In genomic region chr7:137272252-137272651, GRCm38 (mm10) we compare ENCODE assay signal across 28 mouse cellular contexts. TPM values are rescaled to one million over a fixed set of nuclear protein-coding genes. Genes with fewer than 3 reads are reported as not detected.
DNase-seq lines count a peak whose midpoint lies in the region; ATAC-seq lines count a peak whose summit lies in the region.
"Had no signal": no experiment of that assay in that cellular context is flagged by ENCODE, and none has a peak within 500 bp of the region (broad histone marks: within the 10 kb centered on the region; RNA-seq: fewer than 3 reads in every experiment).

No protein-coding gene starts in this region.

- 76% methylated on average over 10 of the region's 10 CpGs for WGBS in hindbrain, embryonic 13.5 days
- 56% methylated on average over 10 of the region's 10 CpGs for WGBS in hindbrain, embryonic 16.5 days
- WGBS in hindbrain, embryonic 14.5 days, result 67% methylated on average over 10 of the region's 10 CpGs

- ATAC-seq in hindbrain, embryonic 13.5 days (ENCODE audit: low FRiP score), result no peak
- no peak for ATAC-seq in hindbrain, embryonic 16.5 days
- no peak for ATAC-seq in hindbrain, embryonic 14.5 days (ENCODE audit: low FRiP score)
- ATAC-seq: intestine, embryonic 15.5 days; midbrain, embryonic 13.5 days; Patski had no signal

- no peaks in the 10 kb centered on the region for H3K9me3 ChIP-seq in hindbrain, embryonic 13.5 days
- no peaks in the 10 kb centered on the region for H3K9me3 ChIP-seq in hindbrain, embryonic 16.5 days (ENCODE audit: control insufficient read depth, low read length)
- H3K9me3 ChIP-seq in hindbrain, embryonic 14.5 days (ENCODE audit: control insufficient read depth, low read length), result no peaks in the 10 kb centered on the region
- H3K9me3 ChIP-seq: hindbrain, embryonic 15.5 days; intestine, embryonic 15.5 days; limb, embryonic 15.5 days; megakaryocyte, embryonic 14.5 days; midbrain, embryonic 13.5 days; neural tube, embryonic 12.5 days had no signal

- 0 out of 2 replicates have a peak overlapping the region, but pooled peaks have one; percentile 13 for H3K27ac ChIP-seq in hindbrain, embryonic 13.5 days
- no peak overlapping the region for H3K27ac ChIP-seq in hindbrain, embryonic 16.5 days (ENCODE audit: low read depth, low read length)
- H3K27ac ChIP-seq in hindbrain, embryonic 14.5 days, result no peak overlapping the region
- H3K27ac ChIP-seq: hindbrain, embryonic 15.5 days; intestine, embryonic 15.5 days; left cerebral cortex, adult 2 months; limb, embryonic 15.5 days; liver, embryonic 14.5 days; midbrain, embryonic 13.5 days; neural tube, embryonic 12.5 days had no signal

- H3K4me1 ChIP-seq in hindbrain, embryonic 13.5 days (replicated peaks), result peaks cover 82% of the 10 kb centered on the region
- peaks cover 36% of the 10 kb centered on the region for H3K4me1 ChIP-seq in hindbrain, embryonic 16.5 days (ENCODE audit: control insufficient read depth, insufficient read depth, low read depth, low read length)
- peaks cover 58% of the 10 kb centered on the region for H3K4me1 ChIP-seq in hindbrain, embryonic 14.5 days (replicated peaks; ENCODE audit: control insufficient read depth, insufficient read depth, low read length)
- H3K4me1 ChIP-seq: intestine, embryonic 15.5 days; megakaryocyte, embryonic 14.5 days had no signal

- no peak overlapping the region for H3K9ac ChIP-seq in hindbrain, embryonic 13.5 days
- H3K9ac ChIP-seq in hindbrain, embryonic 16.5 days (ENCODE audit: low read depth, low read length), result no peak overlapping the region
- no peak overlapping the region for H3K9ac ChIP-seq in hindbrain, embryonic 14.5 days
- H3K9ac ChIP-seq: hindbrain, embryonic 15.5 days; intestine, embryonic 15.5 days; limb, embryonic 15.5 days; liver, embryonic 14.5 days; lung, embryonic 14.5 days; midbrain, embryonic 13.5 days; neural tube, embryonic 12.5 days had no signal

- no peaks in the 10 kb centered on the region for H3K36me3 ChIP-seq in hindbrain, embryonic 13.5 days
- no peaks in the 10 kb centered on the region for H3K36me3 ChIP-seq in hindbrain, embryonic 16.5 days (ENCODE audit: control insufficient read depth, insufficient read depth, low read length)
- no peaks in the 10 kb centered on the region for H3K36me3 ChIP-seq in hindbrain, embryonic 14.5 days (replicated peaks; ENCODE audit: control insufficient read depth, insufficient read depth)
- H3K36me3 ChIP-seq: G1E; hindbrain, embryonic 15.5 days; intestine, embryonic 15.5 days; limb, embryonic 15.5 days; midbrain, embryonic 13.5 days; neural tube, embryonic 12.5 days had no signal

- H3K4me2 ChIP-seq in hindbrain, embryonic 13.5 days, result no peak overlapping the region
- no peak overlapping the region for H3K4me2 ChIP-seq in hindbrain, embryonic 16.5 days (ENCODE audit: low read length)
- no peak overlapping the region for H3K4me2 ChIP-seq in hindbrain, embryonic 14.5 days (replicated peaks)
- H3K4me2 ChIP-seq: hindbrain, embryonic 15.5 days; intestine, embryonic 15.5 days; limb, embryonic 15.5 days; lung, embryonic 14.5 days; midbrain, embryonic 13.5 days; neural tube, embryonic 12.5 days had no signal

- H3K27me3 ChIP-seq in hindbrain, embryonic 13.5 days, result no peaks in the 10 kb centered on the region
- no peaks in the 10 kb centered on the region for H3K27me3 ChIP-seq in hindbrain, embryonic 16.5 days (replicated peaks; ENCODE audit: control insufficient read depth, insufficient read depth, low read length)
- H3K27me3 ChIP-seq in hindbrain, embryonic 14.5 days (ENCODE audit: control insufficient read depth, insufficient read depth, low read length), result no peaks in the 10 kb centered on the region
- H3K27me3 ChIP-seq: hindbrain, embryonic 15.5 days; limb, embryonic 15.5 days; midbrain, embryonic 13.5 days; neural tube, embryonic 12.5 days; Patski had no signal

- DNase-seq in brain, embryonic 18.5 days (ENCODE audit: low read depth, low spot score), result peak; percentile 67
- DNase-seq in layer of hippocampus, adult 18-20 months (ENCODE audit: low spot score in 2 of 2), result peak; percentile 15 to 65
- peak; percentile 56 to 63 for DNase-seq in layer of hippocampus, postnatal 14 days (ENCODE audit: low spot score in 2 of 2)
- no peak for DNase-seq in ovary, postnatal 14 days (ENCODE audit: low spot score)
- DNase-seq in hindbrain, embryonic 14.5 days (ENCODE audit: low spot score), result no peak
- DNase-seq: adrenal gland, adult 8-10 months; B cell, adult 2 months; cerebellum, adult 9-10 months; gastrocnemius, postnatal 25 days; heart, postnatal 36 days; kidney, adult 9 months; kidney, postnatal 14 days; left cerebral cortex, postnatal 4 days; lung, embryonic 14.5 days; right cerebral cortex, adult 18-20 months; spleen, adult 18-20 months had no signal

- H3K4me3 ChIP-seq in hindbrain, embryonic 13.5 days, result no peak overlapping the region
- no peak overlapping the region for H3K4me3 ChIP-seq in hindbrain, embryonic 16.5 days (ENCODE audit: low read length)
- H3K4me3 ChIP-seq in hindbrain, embryonic 14.5 days (replicated peaks; ENCODE audit: low read length), result no peak overlapping the region
- H3K4me3 ChIP-seq: hindbrain, embryonic 15.5 days; intestine, embryonic 15.5 days; left cerebral cortex, adult 2 months; limb, embryonic 15.5 days; megakaryocyte, embryonic 14.5 days; midbrain, embryonic 13.5 days; neural tube, embryonic 12.5 days had no signal

RNA-seq across cellular contexts. Expression of gene Ebf3, which starts 42.0 kb away (rescaled TPM):
- polyA plus RNA-seq in hindbrain, embryonic 13.5 days (2015; fragmentation: Nextera tagmentation; extraction: Ambion mirVana), result 22.2 and 27.7 TPM in 2 replicates
- 10.3 and 10.7 TPM in 2 replicates for polyA plus RNA-seq in hindbrain, embryonic 16.5 days (2015; fragmentation: Nextera tagmentation; extraction: Ambion mirVana)
- total RNA-seq in layer of hippocampus, adult 18-20 months (2021), result under 1 TPM; 0.47 to 0.68 TPM
- 1 to 10 TPM; 1.8 to 2.2 TPM for total RNA-seq in layer of hippocampus, postnatal 14 days (2021)
- polyA plus RNA-seq in hindbrain, embryonic 14.5 days (2014; fragmentation: Nextera tagmentation; extraction: Ambion mirVana), result 26.9 and 32.8 TPM in 2 replicates
- polyA plus RNA-seq: G1E had no signal

Comparison
In these comparisons a context has a peak if more than half of its experiments do, and no peak if none do; other contexts are left out.
1. DNase-seq: peak in brain, embryonic 18.5 days (single experiment), layer of hippocampus, adult 18-20 months (2 of 2) and layer of hippocampus, postnatal 14 days (2 of 2); none in ovary, postnatal 14 days (single experiment) and hindbrain, embryonic 14.5 days (single experiment).